Mouse (Mus musculus) heart, postnatal 0 days (tissue): ENCODE measurements around the gene Cdc25a.

Source experiments
- CTCF ChIP-seq: IDR thresholded peaks from 2 replicates; pipeline ENCODE4 v1.5.1; 2016; ENCODE audit warnings: antibody characterized with exemption, control low read depth, low read depth
- EP300 ChIP-seq: IDR thresholded peaks from 2 replicates; pipeline ENCODE4 v1.6.1; 2016; ENCODE audit warnings: antibody characterized with exemption, low read depth

DNA sequence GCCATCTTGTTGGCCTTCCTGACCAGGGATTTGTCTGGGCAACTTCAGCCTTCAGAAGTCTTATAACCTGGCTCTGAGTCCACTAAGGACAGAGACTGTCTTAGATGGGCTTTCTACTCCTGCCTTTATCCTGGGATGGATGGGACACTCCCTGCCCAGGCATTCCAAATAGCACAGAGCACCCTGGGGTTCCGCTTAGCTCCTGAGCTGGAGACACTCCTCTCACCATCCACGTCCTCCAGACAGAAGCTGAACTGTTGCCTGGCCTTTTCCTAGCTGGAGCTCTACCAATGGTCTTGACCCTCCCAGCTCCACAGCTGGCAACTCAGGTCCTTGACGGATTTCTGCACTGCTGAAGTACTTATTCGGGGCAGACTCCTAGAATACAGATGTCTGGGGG, 26.9 kb downstream of the Cdc25a start:
- no peak for TF ChIP-seq CTCF
- TF ChIP-seq EP300 = no peak
